Comparison of ENCODE assay signal across 8 mouse cellular contexts in the genomic region with DNA sequence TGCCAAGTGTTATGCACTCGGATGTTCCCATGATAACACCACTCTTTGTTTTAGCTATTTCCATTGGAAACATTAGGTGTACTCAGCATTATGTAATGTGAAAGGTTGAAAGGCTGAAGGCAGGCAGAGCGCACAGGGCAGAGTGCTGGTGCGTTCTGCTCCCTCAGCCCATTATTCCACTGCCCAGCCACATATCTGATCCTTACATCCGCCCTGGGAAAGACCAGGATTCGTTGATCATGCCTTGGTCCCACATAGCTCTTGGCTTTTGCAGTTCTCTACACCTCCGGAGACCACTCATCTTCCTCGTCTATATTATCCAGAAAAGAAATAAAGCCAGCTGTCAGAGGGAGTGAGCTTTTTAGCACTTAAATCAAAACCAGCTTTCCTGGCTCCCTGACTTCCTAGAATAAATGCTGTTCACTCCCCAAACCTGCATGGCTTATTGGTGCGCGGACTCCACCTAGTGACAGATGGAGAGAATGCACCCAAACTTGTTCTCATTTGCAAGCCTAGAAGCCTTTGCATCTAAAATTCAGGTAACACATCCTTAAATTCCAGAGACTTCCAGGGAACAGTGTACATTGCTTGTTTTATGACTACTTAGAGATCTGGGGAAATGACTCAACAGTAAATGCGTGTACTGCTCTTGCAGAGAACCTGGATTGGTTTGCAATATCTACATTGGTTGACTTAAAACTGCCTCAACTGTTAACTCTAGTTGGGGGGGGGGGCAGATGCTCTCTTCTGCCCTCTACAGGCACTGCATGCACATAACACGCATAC. TPM values are rescaled to one million over a fixed set of nuclear protein-coding genes. Genes with fewer than 3 reads are reported as not detected.
DNase-seq lines count a peak whose midpoint lies in the region; ATAC-seq and TF ChIP-seq lines count a peak whose summit lies in the region.

No protein-coding gene starts in this region.

- TF ChIP-seq CTCF in lung, adult 2 months (IDR thresholded peaks at IDR 0.05; ENCODE audit: insufficient read depth, low read length): peak; percentile 53; the same call in 1 of the 2 replicates

- TF ChIP-seq POLR2A in lung, adult 2 months (IDR thresholded peaks at IDR 0.05; ENCODE audit: borderline replicate concordance, extremely low read depth, low read depth, low read length): no peak

- no peak overlapping the region for H3K4me3 ChIP-seq in lung, adult 2 months (replicated peaks; ENCODE audit: extremely low read depth, low read depth, low read length)

- no peaks in the 10 kb centered on the region for H3K4me1 ChIP-seq in lung, adult 2 months (ENCODE audit: control insufficient read depth, insufficient read depth, low read length)

- WGBS in lung, adult 2 months: 39% methylated on average over 11 of the region's 11 CpGs

- ATAC-seq in granulocyte monocyte progenitor cell, adult 5-6 weeks (replicated peaks; ENCODE audit: poor library complexity, severe bottlenecking): peak; percentile 73; the same call in 1 of the 2 replicates

- DNase-seq in B cell, adult 2 months: peak; percentile 17 to 31
- DNase-seq in adrenal gland, adult 2 months: peak; percentile 61
- peak; percentile 72 for DNase-seq in embryo, embryonic 11.5 days (ENCODE audit: low read depth, low spot score)
- DNase-seq in layer of hippocampus, adult 11-12 months (ENCODE audit: low spot score): peak; percentile 89
- DNase-seq in lung, adult 2 months: peak; percentile 60
- DNase-seq in retina, adult 2 months (ENCODE audit: low read depth, low spot score): peak; percentile 47
- no peak for DNase-seq in T-cell, adult 2 months (ENCODE audit: low spot score)

RNA-seq across cellular contexts. Expression of a gene that starts 26.3 kb away (rescaled TPM):
- total RNA-seq in adrenal gland, adult 2 months (2021): not detected
- not detected in 2 replicates for polyA plus RNA-seq in adrenal gland, adult 2 months (2012; rRNA removed)
- total RNA-seq in granulocyte monocyte progenitor cell, adult 5-6 weeks (2014; fragmentation: Nextera tagmentation): 0.26 TPM in 1 of 2 replicates, not detected in the other
- not detected in 2 replicates for total RNA-seq in granulocyte monocyte progenitor cell, adult 5-6 weeks (2017)
- polyA plus RNA-seq in lung, adult 2 months (2012; rRNA removed): not detected in 2 replicates
